Mouse (Mus musculus): ENCODE measurements around the gene Tmem274.

GRCm38 (mm10) chr4:149526330-149526729 lies 49.2 kb downstream of the Tmem274 start:
- no peak for TF ChIP-seq CTCF (IDR thresholded peaks at IDR 0.05; ENCODE audit: low read depth, low read length)
- no peak for TF ChIP-seq EP300 (IDR thresholded peaks at IDR 0.05; ENCODE audit: insufficient read depth, low read depth, low read length)
